Mouse (Mus musculus) kidney, embryonic 14.5 days (tissue): ENCODE data around the gene Gfod1. TPM values are rescaled to one million over a fixed set of nuclear protein-coding genes. Genes with fewer than 3 reads are reported as not detected.
A peak's percentile ranks its signal among the peaks of the same experiment; 100 is the strongest.

Experiments used
- ATAC-seq: fragments of 200-750 bp; cut with Nextera tagmentation; 2 replicates; pipeline ENCODE4 v1.8.0; 2017; ENCODE audit warnings: moderate number of reproducible peaks, mild to moderate bottlenecking, moderate TSS enrichment, moderate library complexity; ENCODE audit not compliant: low FRiP score, low TSS enrichment
- H3K27ac ChIP-seq: fragments of 300-500 bp; sonication (generic); 2 replicates; pipeline ENCODE4 v1.5.1; 2014; ENCODE audit warnings: low read depth, mild to moderate bottlenecking, low read length, moderate library complexity, mixed read lengths
- H3K27me3 ChIP-seq: fragments of 300-500 bp; sonication (generic); 2 replicates; pipeline ENCODE4 v1.6.1; 2014; ENCODE audit warnings: mild to moderate bottlenecking, low read length; ENCODE audit not compliant: control insufficient read depth, insufficient read depth
- H3K36me3 ChIP-seq: fragments of 300-500 bp; sonication (generic); 2 replicates; pipeline ENCODE4 v1.6.1; 2014; ENCODE audit warnings: low read length, mixed read lengths; ENCODE audit not compliant: control insufficient read depth, insufficient read depth
- H3K4me1 ChIP-seq: fragments of 300-500 bp; sonication (generic); 2 replicates; pipeline ENCODE4 v1.6.1; 2014; ENCODE audit warnings: low read length, mixed read lengths; ENCODE audit not compliant: control insufficient read depth, insufficient read depth
- H3K4me2 ChIP-seq: fragments of 300-500 bp; sonication (generic); replicated peaks from 2 replicates; pipeline ENCODE4 v1.6.1; 2014; ENCODE audit warnings: low read depth, mild to moderate bottlenecking, low read length
- H3K4me3 ChIP-seq: fragments of 300-500 bp; sonication (generic); 2 replicates; pipeline ENCODE4 v1.5.1; 2014; ENCODE audit warnings: mild to moderate bottlenecking, low read length
- H3K9ac ChIP-seq: fragments of 300-500 bp; sonication (generic); 2 replicates; pipeline ENCODE4 v1.6.1; 2014; ENCODE audit warnings: low read depth, mild to moderate bottlenecking, low read length, moderate library complexity
- H3K9me3 ChIP-seq: fragments of 300-500 bp; sonication (generic); 2 replicates; pipeline ENCODE4 v1.6.1; 2016; ENCODE audit warnings: low read length; ENCODE audit not compliant: control insufficient read depth
- WGBS: fragments of 180-500 bp; shearing (Covaris S2); extraction: QIAGEN DNeasy Blood & Tissue Kit; methylation state at CpG from one replicate; pipeline ENCODE4 v1.1.7; 2014; 5-methylcytosine and 5-hydroxymethylcytosine counted together
- polyA plus RNA-seq: library from polyadenylated mRNA; unstranded; fragments of >200 nt; fragmentation: Nextera tagmentation; extraction: Ambion mirVana; gene quantifications from 2 replicates; pipeline ENCODE4 v1.2.1, GENCODE M21; 2014

Gene Gfod1
- polyA plus RNA-seq, 1 experiment from 2014 or later: 0.41 TPM

GRCm38 (mm10) chr13:43302651-43303160 lies 1.3 kb downstream of the Gfod1 start:
- H3K9ac ChIP-seq: peak overlapping the region; percentile 68; the same call in 1 of the 2 replicates
- H3K4me1 ChIP-seq: peaks cover 17% of the 10 kb centered on the region; the same call in 1 of the 2 replicates
- H3K36me3 ChIP-seq: no peaks in the 10 kb centered on the region
- H3K27me3 ChIP-seq: peaks cover 34% of the 10 kb centered on the region
- no peak for ATAC-seq
- peak overlapping the region; percentile 69 for H3K4me3 ChIP-seq
- whole genome bisulfite sequencing: under 1% methylated on average over 19 of the region's 19 CpGs
- H3K4me2 ChIP-seq: peak overlapping the region; percentile 100
- H3K27ac ChIP-seq: no peak overlapping the region
- no peaks in the 10 kb centered on the region for H3K9me3 ChIP-seq

DNA sequence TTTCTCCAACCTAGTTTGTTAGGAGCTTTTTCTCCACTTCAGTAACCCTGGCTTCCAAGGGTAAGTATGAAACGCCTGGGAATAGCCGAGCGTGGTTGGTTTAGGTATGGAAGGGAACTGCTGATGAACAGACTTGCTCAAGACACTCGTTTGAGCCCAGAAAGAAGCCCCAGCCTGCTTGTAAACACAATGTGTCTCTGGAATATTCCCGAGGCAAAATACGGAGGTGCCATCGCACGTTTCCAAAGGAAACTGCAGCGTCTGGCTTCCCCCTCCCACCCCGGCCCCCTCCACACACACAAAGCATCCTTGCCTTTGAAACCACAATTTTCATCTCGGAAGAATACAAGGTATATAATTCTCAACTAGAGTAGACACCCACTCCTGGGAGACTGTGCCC lies 1.7 kb downstream of the Gfod1 start:
- WGBS: 9% methylated on average over 11 of the region's 11 CpGs
- Histone ChIP-seq H3K27me3 (peaks cover 34% of the 10 kb centered on the region), H3K4me1 (peaks cover 17% of the 10 kb centered on the region; the same call in 1 of the 2 replicates), H3K4me2 (peak overlapping the region; percentile 100), H3K9me3 (no peaks in the 10 kb centered on the region), H3K27ac (no peak overlapping the region), H3K36me3 (no peaks in the 10 kb centered on the region), H3K4me3 (peak overlapping the region; percentile 69), H3K9ac (no peak overlapping the region)
- no peak for ATAC-seq

DNA sequence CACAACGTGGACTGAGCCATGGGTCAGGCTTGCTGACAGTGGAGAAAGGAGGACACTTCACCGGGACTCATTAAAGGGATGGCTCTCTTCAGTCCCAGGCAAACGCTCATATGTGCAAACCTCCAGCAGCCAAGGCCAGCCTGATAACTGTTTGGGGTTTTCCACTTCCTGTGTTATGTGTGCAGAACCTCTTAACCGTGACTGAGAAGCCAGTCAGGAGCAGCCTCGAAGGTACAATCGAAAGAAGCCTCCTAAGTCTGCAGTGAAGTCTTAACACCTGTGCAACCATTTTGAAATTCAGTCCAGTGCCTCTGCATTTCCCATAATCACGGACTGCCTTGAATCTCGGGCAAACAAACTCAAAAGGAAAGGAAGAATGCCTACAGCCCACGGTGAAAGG lies 3.1 kb downstream of the Gfod1 start:
- ATAC-seq: no peak
- Histone ChIP-seq H3K9me3 (no peaks in the 10 kb centered on the region), H3K4me1 (peaks cover 17% of the 10 kb centered on the region; the same call in 1 of the 2 replicates), H3K36me3 (no peaks in the 10 kb centered on the region), H3K27me3 (peaks cover 34% of the 10 kb centered on the region), H3K27ac (no peak overlapping the region), H3K9ac (no peak overlapping the region), H3K4me3 (no peak overlapping the region), H3K4me2 (no peak overlapping the region; the same call in 1 of the 2 replicates)
- 35% methylated on average over 9 of the region's 9 CpGs for whole genome bisulfite sequencing

GRCm38 (mm10) chr13:43300366-43300765 lies 3.6 kb downstream of the Gfod1 start:
- H3K36me3 ChIP-seq: no peaks in the 10 kb centered on the region
- H3K4me1 ChIP-seq: peaks cover 17% of the 10 kb centered on the region; the same call in 1 of the 2 replicates
- ATAC-seq: no peak
- no peak overlapping the region for H3K9ac ChIP-seq
- no peak overlapping the region for H3K27ac ChIP-seq
- no peak overlapping the region for H3K4me2 ChIP-seq
- H3K27me3 ChIP-seq: peaks cover 34% of the 10 kb centered on the region
- 20% methylated on average over 5 of the region's 5 CpGs for WGBS
- H3K9me3 ChIP-seq: no peaks in the 10 kb centered on the region
- H3K4me3 ChIP-seq: no peak overlapping the region

- no peak overlapping the region for H3K4me2 ChIP-seq
- H3K36me3 ChIP-seq: no peaks in the 10 kb centered on the region
- H3K9me3 ChIP-seq: no peaks in the 10 kb centered on the region
- H3K9ac ChIP-seq: no peak overlapping the region
- no peak overlapping the region for H3K27ac ChIP-seq
- WGBS: 69% methylated on average over 5 of the region's 5 CpGs
- H3K27me3 ChIP-seq: peaks cover 34% of the 10 kb centered on the region
- H3K4me3 ChIP-seq: no peak overlapping the region
- H3K4me1 ChIP-seq: peaks cover 14% of the 10 kb centered on the region; the same call in 1 of the 2 replicates
- ATAC-seq: no peak
Observed at GRCm38 (mm10) chr13:43299171-43299570, 4.8 kb downstream of the Gfod1 start.

DNA sequence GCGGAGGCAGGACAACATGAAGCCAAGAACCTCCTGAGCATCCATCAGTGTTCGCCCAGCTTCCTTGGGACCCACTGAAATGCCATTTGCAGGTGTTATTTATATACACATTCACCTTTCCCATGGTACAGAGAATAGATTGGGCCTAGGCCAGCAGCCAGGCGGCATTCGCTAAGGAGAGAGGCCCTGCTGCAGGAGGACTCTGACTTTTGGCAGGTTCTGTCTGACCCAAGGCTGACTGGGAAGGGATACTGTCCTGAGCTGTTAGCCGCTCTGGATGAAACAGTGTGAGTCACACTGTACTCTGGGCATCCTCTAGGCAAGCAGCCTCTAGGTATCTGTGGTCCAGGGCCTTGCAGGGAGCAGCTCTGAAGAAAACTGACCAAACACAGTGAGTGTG lies 6.4 kb downstream of the Gfod1 start:
- Histone ChIP-seq H3K4me3 (no peak overlapping the region), H3K27me3 (peaks cover 30% of the 10 kb centered on the region), H3K4me1 (peaks cover 6% of the 10 kb centered on the region; the same call in 1 of the 2 replicates), H3K9me3 (no peaks in the 10 kb centered on the region), H3K9ac (no peak overlapping the region), H3K4me2 (no peak overlapping the region), H3K27ac (no peak overlapping the region), H3K36me3 (no peaks in the 10 kb centered on the region)
- no peak for ATAC-seq
- 91% methylated on average over 5 of the region's 5 CpGs for WGBS

- no peaks in the 10 kb centered on the region for H3K9me3 ChIP-seq
- H3K4me3 ChIP-seq: no peak overlapping the region
- WGBS: 54% methylated on average over 7 of the region's 7 CpGs
- H3K4me1 ChIP-seq: no peaks in the 10 kb centered on the region
- no peaks in the 10 kb centered on the region for H3K36me3 ChIP-seq
- H3K27ac ChIP-seq: no peak overlapping the region
- no peak overlapping the region for H3K4me2 ChIP-seq
- no peak overlapping the region for H3K9ac ChIP-seq
- ATAC-seq: no peak
- peaks cover 19% of the 10 kb centered on the region for H3K27me3 ChIP-seq
Observed at GRCm38 (mm10) chr13:43296140-43296805, 7.7 kb downstream of the Gfod1 start.

GRCm38 (mm10) chr13:43295684-43296083 lies 8.3 kb downstream of the Gfod1 start:
- no peak for ATAC-seq
- Histone ChIP-seq H3K9ac (no peak overlapping the region), H3K36me3 (no peaks in the 10 kb centered on the region), H3K4me1 (no peaks in the 10 kb centered on the region), H3K9me3 (no peaks in the 10 kb centered on the region), H3K27me3 (peaks cover 13% of the 10 kb centered on the region), H3K4me3 (no peak overlapping the region), H3K27ac (no peak overlapping the region), H3K4me2 (no peak overlapping the region)
- WGBS: 84% methylated on average over 7 of the region's 7 CpGs

DNA sequence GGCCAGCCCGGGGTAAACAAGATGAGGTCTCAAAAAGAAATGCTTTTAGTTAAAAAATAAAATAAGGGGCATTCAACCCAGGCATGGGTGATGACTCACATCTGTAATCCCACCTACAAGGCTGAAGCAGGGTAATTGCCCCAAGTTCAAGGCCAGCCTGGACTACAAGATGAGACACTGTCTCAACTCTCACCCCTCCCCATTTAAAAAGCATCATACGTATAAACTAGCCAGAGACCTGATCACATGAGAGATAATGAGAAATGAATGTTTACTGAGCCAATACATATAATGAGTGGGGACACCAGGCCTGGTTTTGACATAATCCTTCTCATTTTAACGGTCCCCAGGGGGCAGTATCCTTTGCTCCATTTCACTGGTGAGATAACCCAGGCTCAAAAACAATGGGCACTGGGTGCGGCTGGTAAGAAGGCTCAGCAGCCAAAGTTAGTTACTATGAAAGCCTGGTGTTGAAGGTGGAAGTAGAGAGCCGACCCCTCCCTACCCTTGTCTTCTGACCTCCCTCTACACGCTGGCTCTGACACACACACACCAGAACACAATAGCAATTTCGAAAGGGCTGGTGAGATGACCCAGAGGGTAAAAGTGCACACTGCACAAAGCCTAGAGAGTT lies 8.9 kb downstream of the Gfod1 start:
- H3K27me3 ChIP-seq: peaks cover 7% of the 10 kb centered on the region
- no peak overlapping the region for H3K9ac ChIP-seq
- H3K4me1 ChIP-seq: no peaks in the 10 kb centered on the region
- ATAC-seq: no peak
- no peaks in the 10 kb centered on the region for H3K9me3 ChIP-seq
- H3K36me3 ChIP-seq: no peaks in the 10 kb centered on the region
- no peak overlapping the region for H3K4me2 ChIP-seq
- H3K4me3 ChIP-seq: no peak overlapping the region
- H3K27ac ChIP-seq: no peak overlapping the region
- 70% methylated on average over 7 of the region's 7 CpGs for WGBS
